Mouse (Mus musculus) CH12.LX (cell line): ENCODE results near the gene Fgd6.

Experiments used
- CHD1 ChIP-seq: IDR thresholded peaks from 2 replicates; pipeline ENCODE4 v1.6.1; 2012; ENCODE audit warnings: low read depth, low read length, improper control_type of control experiment, inconsistent platforms
- CTCF ChIP-seq, 2 experiments: IDR thresholded peaks in 1 of 2; conservative IDR thresholded peaks in 1 of 2; 2 replicates each; pipeline ENCODE4 v1.5.1; 2011 to 2012; ENCODE audit warnings: low read depth in 2 of 2, low read length in 2 of 2, improper control_type of control experiment in 1 of 2, inconsistent platforms in 1 of 2, mild to moderate bottlenecking in 1 of 2, moderate library complexity in 1 of 2
- E2F4 ChIP-seq: IDR thresholded peaks from 2 replicates; pipeline ENCODE4 v1.6.1; 2011; ENCODE audit warnings: low read depth, low read length, improper control_type of control experiment; ENCODE audit not compliant: insufficient replicate concordance
- EP300 ChIP-seq: IDR thresholded peaks from 2 replicates; pipeline ENCODE4 v1.6.1; 2011; ENCODE audit warnings: low read length, improper control_type of control experiment
- ETS1 ChIP-seq: conservative IDR thresholded peaks from 2 replicates; pipeline ENCODE4 v1.6.1; 2012; ENCODE audit warnings: low read depth, mild to moderate bottlenecking, inconsistent platforms, low read length, improper control_type of control experiment, moderate library complexity
- GABPA ChIP-seq: IDR thresholded peaks from 2 replicates; pipeline ENCODE4 v1.6.1; 2012; ENCODE audit warnings: low read depth, low read length, improper control_type of control experiment, inconsistent platforms; ENCODE audit not compliant: insufficient replicate concordance
- POLR2A ChIP-seq: IDR thresholded peaks from 2 replicates; pipeline ENCODE4 v1.6.1; 2011; ENCODE audit warnings: low read depth, mild to moderate bottlenecking, improper control_type of control experiment, low read length
- POLR2AphosphoS2 ChIP-seq: IDR thresholded peaks from 2 replicates; pipeline ENCODE4 v1.6.1; 2011; ENCODE audit warnings: low read depth, low read length, improper control_type of control experiment

GRCm38 (mm10) chr10:94120676-94121075 lies 84.9 kb downstream of the Fgd6 start:
- TF ChIP-seq CTCF (conservative IDR thresholded peaks at IDR 0.05 in 1 of 2, IDR thresholded peaks at IDR 0.05 in 1 of 2; ENCODE audit: low read depth in 2 of 2, low read length in 2 of 2) (no peak), EP300 (no peak), CHD1 (no peak), POLR2A (no peak), POLR2AphosphoS2 (no peak), GABPA (no peak), ETS1 (no peak), E2F4 (no peak)
